Mouse (Mus musculus): ENCODE measurements around the gene Plrg1. TPM values are rescaled to one million over a fixed set of nuclear protein-coding genes. Genes with fewer than 3 reads are reported as not detected.

Gene Plrg1
- polyA plus RNA-seq (2015; fragmentation: Nextera tagmentation; extraction: Ambion mirVana) = 80.9 and 83.7 TPM in 2 replicates

DNA sequence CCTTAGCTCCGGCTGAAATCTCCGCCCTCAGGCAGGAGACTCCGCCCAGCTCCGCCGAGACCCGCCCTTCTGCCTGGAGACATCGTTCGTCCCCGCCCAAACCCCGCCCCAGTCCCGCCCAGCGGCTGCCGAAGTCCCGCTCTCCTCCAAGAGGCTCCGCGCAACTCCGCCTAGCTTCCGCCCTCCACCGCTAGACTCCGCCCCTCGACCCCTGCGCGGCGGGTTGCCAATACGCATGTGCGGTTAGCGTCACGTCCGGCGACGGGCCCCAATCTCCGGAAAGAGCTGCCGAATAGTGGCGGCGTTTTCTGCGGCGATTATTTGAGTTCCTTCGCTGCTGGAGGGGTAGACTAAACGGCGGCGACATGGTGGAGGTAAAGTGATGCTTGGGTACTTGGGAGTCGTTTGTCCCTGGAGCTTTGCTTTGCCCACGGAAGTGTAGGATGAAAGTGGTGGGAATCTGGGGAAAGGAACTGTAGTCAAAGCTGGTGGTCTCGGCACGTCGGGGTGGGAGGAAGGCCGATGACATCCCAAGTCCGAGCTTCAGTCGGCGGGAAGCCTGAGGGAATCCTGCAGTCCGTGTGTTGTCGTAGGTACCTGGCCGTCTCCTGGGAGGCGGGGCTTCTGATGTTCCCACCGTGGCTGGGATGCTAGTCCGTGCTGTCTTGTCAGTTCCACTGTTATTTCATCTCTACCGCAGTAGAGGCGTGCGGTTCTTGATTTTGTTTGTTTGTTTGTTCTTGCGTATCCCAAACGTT lies at the start of gene Plrg1:
Gene Plrg1, plus strand, starts transcription at position 242 of the 758 bp plus-strand sequence.
- Histone ChIP-seq H3K27me3 (ENCODE audit: control insufficient read depth, insufficient read depth, low read length) (no peaks in the 10 kb centered on the region), H3K36me3 (ENCODE audit: control insufficient read depth, insufficient read depth, low read length) (peaks cover 13% of the 10 kb centered on the region)
- under 1% methylated on average over 61 of the region's 61 CpGs for WGBS

DNA sequence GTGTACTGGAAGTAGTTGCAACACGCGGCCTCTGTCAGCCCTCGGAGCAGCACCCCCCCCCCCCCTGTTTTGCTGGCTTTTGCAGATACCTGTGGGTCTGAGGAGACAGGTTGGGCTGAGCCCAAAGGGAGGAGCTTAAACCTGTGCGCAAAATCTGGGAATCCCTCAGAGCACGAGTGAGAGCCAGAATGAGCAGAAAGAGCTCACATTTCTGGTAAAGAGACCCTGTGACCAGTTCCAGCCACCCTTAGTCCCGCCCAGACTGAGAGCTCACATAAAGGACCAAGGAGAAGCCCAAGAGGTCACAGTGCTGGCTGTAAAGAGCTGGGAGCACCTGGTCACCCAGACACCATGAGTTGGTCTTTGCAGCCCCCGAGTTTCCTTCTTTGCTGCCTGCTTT lies 47.8 kb upstream of the Plrg1 start, which contains the start of gene Fgg:
Gene Fgg, plus strand, starts transcription at position 168 of the 400 bp plus-strand sequence.
- H3K27me3 ChIP-seq (ENCODE audit: control insufficient read depth, insufficient read depth, low read length) = no peaks in the 10 kb centered on the region
- no peak within 1 kb of the TSS for H3K27ac ChIP-seq (ENCODE audit: low read length)
- H3K4me1 ChIP-seq (ENCODE audit: control insufficient read depth, insufficient read depth, low read length) = no peaks in the 10 kb centered on the region
- no peaks in the 10 kb centered on the region for H3K9me3 ChIP-seq (replicated peaks; ENCODE audit: control insufficient read depth, low read length)
- H3K4me2 ChIP-seq (ENCODE audit: low read depth, low read length) = no peak within 1 kb of the TSS
- WGBS = 33% methylated on average over 7 of the region's 7 CpGs
- H3K4me3 ChIP-seq (replicated peaks; ENCODE audit: low read length) = no peak within 1 kb of the TSS
- no peak within 1 kb of the TSS for H3K9ac ChIP-seq (ENCODE audit: low read length)
- no peak for ATAC-seq (ENCODE audit: insufficient read depth, low FRiP score)
- H3K36me3 ChIP-seq (ENCODE audit: control insufficient read depth, insufficient read depth, low read length) = no peaks in the 10 kb centered on the region

More for the DNA sequence above, at the start of gene Plrg1:
- peak within 1 kb of the TSS; percentile 86 for H3K9ac ChIP-seq (ENCODE audit: low read length)
- no peaks in the 10 kb centered on the region for H3K9me3 ChIP-seq (replicated peaks; ENCODE audit: control insufficient read depth, low read length)
- H3K4me2 ChIP-seq (ENCODE audit: low read depth, low read length) = peak within 1 kb of the TSS; percentile 89
- peak; percentile 100 for ATAC-seq (ENCODE audit: insufficient read depth, low FRiP score)
- peak within 1 kb of the TSS; percentile 94 for H3K4me3 ChIP-seq (replicated peaks; ENCODE audit: low read length)
- H3K4me1 ChIP-seq (ENCODE audit: control insufficient read depth, insufficient read depth, low read length) = peaks cover 6% of the 10 kb centered on the region
- peak within 1 kb of the TSS; percentile 79 for H3K27ac ChIP-seq (ENCODE audit: low read length)

DNA sequence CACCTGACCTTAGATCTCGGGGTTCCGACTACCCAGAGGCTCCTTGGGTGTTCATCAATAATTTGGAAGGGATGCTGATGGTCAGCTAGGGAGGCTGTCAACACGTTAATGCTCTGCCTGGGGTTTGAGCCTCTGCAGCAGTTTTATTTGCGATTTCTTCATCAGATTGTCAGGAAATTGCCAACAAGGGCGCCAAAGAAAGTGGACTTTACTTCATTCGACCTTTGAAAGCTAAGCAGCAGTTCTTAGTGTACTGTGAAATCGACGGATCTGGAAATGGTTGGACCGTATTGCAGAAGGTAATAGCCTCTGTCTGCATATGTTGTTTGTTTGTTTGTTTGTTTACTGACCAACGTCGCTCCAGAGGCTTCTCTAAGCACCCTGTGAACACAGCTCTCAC lies 45.0 kb upstream of the Plrg1 start:
- Histone ChIP-seq H3K36me3 (ENCODE audit: control insufficient read depth, insufficient read depth, low read length) (no peaks in the 10 kb centered on the region), H3K27me3 (ENCODE audit: control insufficient read depth, insufficient read depth, low read length) (no peaks in the 10 kb centered on the region), H3K4me3 (replicated peaks; ENCODE audit: low read length) (no peak overlapping the region), H3K4me2 (ENCODE audit: low read depth, low read length) (no peak overlapping the region), H3K4me1 (ENCODE audit: control insufficient read depth, insufficient read depth, low read length) (no peaks in the 10 kb centered on the region), H3K27ac (ENCODE audit: low read length) (no peak overlapping the region), H3K9me3 (replicated peaks; ENCODE audit: control insufficient read depth, low read length) (no peaks in the 10 kb centered on the region), H3K9ac (ENCODE audit: low read length) (no peak overlapping the region)
- ATAC-seq (ENCODE audit: insufficient read depth, low FRiP score) = no peak
- WGBS = 74% methylated on average over 11 of the region's 11 CpGs

DNA sequence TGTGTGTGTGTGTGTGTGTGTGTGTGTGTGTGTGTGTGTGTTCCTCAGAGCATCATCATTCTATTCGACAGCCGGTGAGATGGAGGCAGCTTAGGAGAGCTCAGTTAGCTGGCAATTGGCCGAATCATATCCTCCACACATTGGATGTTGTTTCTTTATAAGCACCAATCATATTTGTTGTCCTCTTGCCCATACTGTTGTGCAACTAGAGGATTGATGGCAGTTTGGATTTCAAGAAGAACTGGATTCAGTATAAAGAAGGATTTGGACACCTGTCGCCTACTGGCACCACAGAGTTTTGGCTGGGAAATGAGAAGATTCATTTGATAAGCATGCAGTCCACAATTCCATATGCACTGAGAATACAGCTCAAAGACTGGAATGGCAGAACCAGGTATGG lies 44.2 kb upstream of the Plrg1 start:
- no peaks in the 10 kb centered on the region for H3K9me3 ChIP-seq (replicated peaks; ENCODE audit: control insufficient read depth, low read length)
- no peak overlapping the region for H3K4me2 ChIP-seq (ENCODE audit: low read depth, low read length)
- no peak for ATAC-seq (ENCODE audit: insufficient read depth, low FRiP score)
- 80% methylated on average over 4 of the region's 4 CpGs for WGBS
- H3K36me3 ChIP-seq (ENCODE audit: control insufficient read depth, insufficient read depth, low read length) = no peaks in the 10 kb centered on the region
- H3K4me3 ChIP-seq (replicated peaks; ENCODE audit: low read length) = no peak overlapping the region
- no peak overlapping the region for H3K9ac ChIP-seq (ENCODE audit: low read length)
- H3K27me3 ChIP-seq (ENCODE audit: control insufficient read depth, insufficient read depth, low read length) = no peaks in the 10 kb centered on the region
- H3K4me1 ChIP-seq (ENCODE audit: control insufficient read depth, insufficient read depth, low read length) = no peaks in the 10 kb centered on the region
- H3K27ac ChIP-seq (ENCODE audit: low read length) = no peak overlapping the region

DNA sequence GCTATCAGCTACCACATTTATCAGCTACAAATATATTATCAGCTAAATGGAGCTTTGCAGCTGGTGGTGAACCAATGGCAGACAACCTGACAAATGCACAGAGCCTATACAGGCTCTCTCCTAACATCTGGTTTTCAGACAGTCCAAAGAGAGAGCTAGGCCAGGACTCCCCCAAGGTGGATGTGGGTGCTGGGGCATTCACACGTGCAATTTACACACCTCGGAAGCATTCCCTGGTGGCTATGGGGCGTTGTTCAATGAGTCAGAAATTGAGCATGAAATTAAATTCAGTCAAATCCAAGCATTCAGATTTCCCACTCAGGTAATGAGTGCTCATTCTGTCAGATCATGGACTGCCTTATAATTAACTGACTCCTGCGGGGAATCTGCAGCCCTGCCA lies 43.8 kb upstream of the Plrg1 start:
- no peak overlapping the region for H3K27ac ChIP-seq (ENCODE audit: low read length)
- no peaks in the 10 kb centered on the region for H3K27me3 ChIP-seq (ENCODE audit: control insufficient read depth, insufficient read depth, low read length)
- H3K36me3 ChIP-seq (ENCODE audit: control insufficient read depth, insufficient read depth, low read length) = no peaks in the 10 kb centered on the region
- 76% methylated on average over 4 of the region's 4 CpGs for WGBS
- no peak overlapping the region for H3K4me2 ChIP-seq (ENCODE audit: low read depth, low read length)
- H3K4me1 ChIP-seq (ENCODE audit: control insufficient read depth, insufficient read depth, low read length) = no peaks in the 10 kb centered on the region
- no peaks in the 10 kb centered on the region for H3K9me3 ChIP-seq (replicated peaks; ENCODE audit: control insufficient read depth, low read length)
- H3K4me3 ChIP-seq (replicated peaks; ENCODE audit: low read length) = no peak overlapping the region
- no peak overlapping the region for H3K9ac ChIP-seq (ENCODE audit: low read length)
- no peak for ATAC-seq (ENCODE audit: insufficient read depth, low FRiP score)

DNA sequence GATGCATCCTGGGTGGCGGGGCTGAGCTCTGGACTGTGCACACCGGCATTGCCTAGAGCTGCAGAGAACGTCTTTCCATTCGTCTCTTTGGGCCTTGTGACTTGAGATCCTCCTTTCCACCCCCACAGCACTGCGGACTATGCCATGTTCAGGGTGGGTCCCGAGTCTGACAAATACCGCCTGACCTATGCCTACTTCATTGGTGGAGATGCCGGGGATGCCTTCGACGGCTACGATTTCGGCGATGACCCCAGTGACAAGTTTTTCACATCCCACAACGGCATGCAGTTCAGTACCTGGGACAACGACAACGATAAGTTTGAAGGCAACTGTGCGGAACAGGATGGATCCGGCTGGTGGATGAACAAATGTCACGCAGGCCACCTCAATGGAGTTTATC lies 42.7 kb upstream of the Plrg1 start:
- Histone ChIP-seq H3K27me3 (ENCODE audit: control insufficient read depth, insufficient read depth, low read length) (no peaks in the 10 kb centered on the region), H3K4me3 (replicated peaks; ENCODE audit: low read length) (no peak overlapping the region), H3K9ac (ENCODE audit: low read length) (no peak overlapping the region), H3K4me1 (ENCODE audit: control insufficient read depth, insufficient read depth, low read length) (no peaks in the 10 kb centered on the region), H3K36me3 (ENCODE audit: control insufficient read depth, insufficient read depth, low read length) (no peaks in the 10 kb centered on the region), H3K9me3 (replicated peaks; ENCODE audit: control insufficient read depth, low read length) (no peaks in the 10 kb centered on the region), H3K4me2 (ENCODE audit: low read depth, low read length) (no peak overlapping the region), H3K27ac (ENCODE audit: low read length) (no peak overlapping the region)
- no peak for ATAC-seq (ENCODE audit: insufficient read depth, low FRiP score)
- WGBS = 87% methylated on average over 19 of the region's 19 CpGs

DNA sequence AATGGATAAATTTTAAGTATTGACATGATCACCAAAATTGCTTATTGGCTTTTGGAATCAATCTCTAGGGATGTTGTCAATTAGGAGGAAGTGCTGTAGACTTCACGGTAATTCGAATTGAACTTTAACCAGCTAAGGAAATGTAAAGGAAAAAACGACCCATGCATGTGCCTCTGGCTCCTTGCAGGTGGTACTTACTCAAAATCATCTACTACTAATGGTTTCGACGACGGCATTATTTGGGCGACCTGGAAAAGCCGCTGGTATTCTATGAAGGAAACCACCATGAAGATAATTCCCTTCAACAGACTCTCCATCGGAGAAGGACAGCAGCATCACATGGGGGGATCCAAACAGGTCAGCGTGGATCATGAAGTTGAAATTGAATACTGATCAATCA lies 41.4 kb upstream of the Plrg1 start:
- 82% methylated on average over 10 of the region's 10 CpGs for WGBS
- Histone ChIP-seq H3K9ac (ENCODE audit: low read length) (no peak overlapping the region), H3K4me1 (ENCODE audit: control insufficient read depth, insufficient read depth, low read length) (no peaks in the 10 kb centered on the region), H3K4me2 (ENCODE audit: low read depth, low read length) (no peak overlapping the region), H3K9me3 (replicated peaks; ENCODE audit: control insufficient read depth, low read length) (no peaks in the 10 kb centered on the region), H3K27me3 (ENCODE audit: control insufficient read depth, insufficient read depth, low read length) (no peaks in the 10 kb centered on the region), H3K36me3 (ENCODE audit: control insufficient read depth, insufficient read depth, low read length) (no peaks in the 10 kb centered on the region), H3K27ac (ENCODE audit: low read length) (no peak overlapping the region), H3K4me3 (replicated peaks; ENCODE audit: low read length) (no peak overlapping the region)
- no peak for ATAC-seq (ENCODE audit: insufficient read depth, low FRiP score)

DNA sequence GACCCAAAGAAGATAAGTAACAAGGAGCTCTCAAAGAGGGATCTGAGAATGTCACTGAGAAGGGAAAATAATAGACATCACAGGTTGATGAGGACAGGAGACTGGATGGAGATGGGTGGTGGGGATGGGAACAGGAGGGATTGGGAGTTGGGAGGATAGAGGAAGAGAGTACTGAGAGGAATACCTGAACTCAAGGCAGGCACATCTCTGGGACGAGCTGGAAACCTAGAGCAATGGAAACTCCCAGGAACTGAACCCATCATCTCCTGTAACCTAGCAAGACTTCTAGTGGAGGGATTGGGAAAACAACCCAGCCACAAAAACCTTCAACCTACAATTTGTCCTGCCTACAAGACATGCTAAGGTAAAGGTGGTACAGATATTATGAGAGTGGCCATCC lies 39.1 kb upstream of the Plrg1 start:
- WGBS = 67% methylated on average over 1 of the region's 1 CpGs
- no peaks in the 10 kb centered on the region for H3K9me3 ChIP-seq (replicated peaks; ENCODE audit: control insufficient read depth, low read length)
- no peaks in the 10 kb centered on the region for H3K27me3 ChIP-seq (ENCODE audit: control insufficient read depth, insufficient read depth, low read length)
- no peaks in the 10 kb centered on the region for H3K36me3 ChIP-seq (ENCODE audit: control insufficient read depth, insufficient read depth, low read length)
- H3K27ac ChIP-seq (ENCODE audit: low read length) = no peak overlapping the region
- no peak for ATAC-seq (ENCODE audit: insufficient read depth, low FRiP score)
- H3K4me1 ChIP-seq (ENCODE audit: control insufficient read depth, insufficient read depth, low read length) = no peaks in the 10 kb centered on the region
- H3K9ac ChIP-seq (ENCODE audit: low read length) = no peak overlapping the region
- H3K4me2 ChIP-seq (ENCODE audit: low read depth, low read length) = no peak overlapping the region
- H3K4me3 ChIP-seq (replicated peaks; ENCODE audit: low read length) = no peak overlapping the region

DNA sequence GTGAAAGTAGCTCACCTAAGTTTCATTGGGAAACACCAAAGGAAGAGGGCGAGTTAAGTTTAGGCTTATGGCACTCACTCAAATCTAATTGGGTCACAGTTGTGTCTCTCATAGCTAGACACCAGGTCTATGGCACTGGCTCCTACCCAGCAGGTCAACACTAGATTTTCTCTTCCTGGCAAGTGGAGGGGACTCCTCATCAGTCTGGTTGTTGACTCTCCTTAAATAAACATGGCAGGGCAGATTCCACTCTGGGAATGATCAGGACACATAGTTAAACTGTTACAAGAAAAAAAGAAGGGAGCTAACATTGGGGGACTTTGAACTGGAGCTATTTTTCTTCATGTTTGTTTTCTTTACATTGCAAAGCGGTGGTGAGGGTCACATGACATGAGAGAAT lies 34.9 kb upstream of the Plrg1 start:
- H3K4me1 ChIP-seq (ENCODE audit: control insufficient read depth, insufficient read depth, low read length) = no peaks in the 10 kb centered on the region
- no peak overlapping the region for H3K4me2 ChIP-seq (ENCODE audit: low read depth, low read length)
- H3K36me3 ChIP-seq (ENCODE audit: control insufficient read depth, insufficient read depth, low read length) = no peaks in the 10 kb centered on the region
- no peaks in the 10 kb centered on the region for H3K9me3 ChIP-seq (replicated peaks; ENCODE audit: control insufficient read depth, low read length)
- H3K27ac ChIP-seq (ENCODE audit: low read length) = no peak overlapping the region
- no peak for ATAC-seq (ENCODE audit: insufficient read depth, low FRiP score)
- no peak overlapping the region for H3K9ac ChIP-seq (ENCODE audit: low read length)
- no peak overlapping the region for H3K4me3 ChIP-seq (replicated peaks; ENCODE audit: low read length)
- H3K27me3 ChIP-seq (ENCODE audit: control insufficient read depth, insufficient read depth, low read length) = no peaks in the 10 kb centered on the region
- WGBS = 75% methylated on average over 2 of the region's 2 CpGs

Measured in stomach, embryonic 16.5 days (tissue).